Mouse (Mus musculus) brain, embryonic 14.5 days (tissue): ENCODE results near the gene Prn.

ENCODE experiments used
- CTCF ChIP-seq: fragments of 200-500 bp; IDR thresholded peaks from 2 replicates; pipeline ENCODE4 v1.5.1; 2012; ENCODE audit warnings: inconsistent platforms, mild to moderate bottlenecking, moderate library complexity, borderline replicate concordance; ENCODE audit not compliant: insufficient read depth, insufficient read length; ENCODE audit errors: extremely low read depth
- POLR2A ChIP-seq: fragments of 200-500 bp; IDR thresholded peaks from 2 replicates; pipeline ENCODE4 v1.6.1; 2012; ENCODE audit warnings: mild to moderate bottlenecking, inconsistent platforms, borderline replicate concordance; ENCODE audit not compliant: poor library complexity, insufficient read depth, insufficient read length, severe bottlenecking; ENCODE audit errors: extremely low read depth

DNA sequence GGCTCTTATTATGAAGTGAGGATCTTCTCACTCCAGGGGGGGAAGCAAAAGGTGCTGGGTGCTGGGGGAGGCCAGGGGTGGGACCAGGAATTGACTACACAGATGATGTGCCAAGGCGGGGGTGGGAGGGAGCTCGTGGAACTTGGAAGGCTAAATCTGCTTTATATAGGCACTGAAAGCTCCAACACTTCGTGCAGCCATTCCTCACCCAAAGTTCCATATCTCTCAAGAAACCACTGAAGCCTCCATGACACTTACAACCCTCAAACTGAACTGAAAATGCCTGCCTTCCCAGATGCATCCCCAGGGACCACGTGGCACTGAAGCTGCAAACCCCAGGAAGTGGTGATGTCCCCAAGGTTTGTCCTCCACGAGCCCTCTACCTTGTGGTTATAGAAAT lies 94.2 kb downstream of the Prn start:
- TF ChIP-seq CTCF (no peak), POLR2A (no peak)
